Mouse (Mus musculus): ENCODE results near the gene Kcnq5. TPM values are rescaled to one million over a fixed set of nuclear protein-coding genes. Genes with fewer than 3 reads are reported as not detected.

The Kcnq5 gene
- 0.61 and 0.74 TPM in 2 replicates for polyA plus RNA-seq (2014; fragmentation: Nextera tagmentation; extraction: Ambion mirVana)

GRCm38 (mm10) chr1:21961251-21962082 lies at the start of gene Kcnq5:
TSS of gene Kcnq5 (minus strand) at chr1:21961942.
- Histone ChIP-seq H3K4me3 (ENCODE audit: low read depth, low read length) (peak within 1 kb of the TSS; percentile 54), H3K27ac (replicated peaks; ENCODE audit: low read depth, low read length) (no peak within 1 kb of the TSS), H3K27me3 (ENCODE audit: control insufficient read depth, insufficient read depth, low read length) (peaks cover 10% of the 10 kb centered on the region), H3K9ac (ENCODE audit: low read length) (peak within 1 kb of the TSS; percentile 56), H3K4me1 (ENCODE audit: control insufficient read depth, insufficient read depth, low read length) (peaks cover 6% of the 10 kb centered on the region), H3K9me3 (ENCODE audit: control insufficient read depth, low read length) (no peaks in the 10 kb centered on the region), H3K4me2 (ENCODE audit: low read depth, severe bottlenecking) (peak within 1 kb of the TSS; percentile 98), H3K36me3 (ENCODE audit: control insufficient read depth, insufficient read depth, low read length) (no peaks in the 10 kb centered on the region)
- DNase-seq (ENCODE audit: low spot score): peak; percentile 79
- peak; percentile 67 for ATAC-seq (ENCODE audit: insufficient number of reproducible peaks, low FRiP score, low TSS enrichment, low read depth)
- under 1% methylated on average over 81 of the region's 89 CpGs for WGBS

DNA sequence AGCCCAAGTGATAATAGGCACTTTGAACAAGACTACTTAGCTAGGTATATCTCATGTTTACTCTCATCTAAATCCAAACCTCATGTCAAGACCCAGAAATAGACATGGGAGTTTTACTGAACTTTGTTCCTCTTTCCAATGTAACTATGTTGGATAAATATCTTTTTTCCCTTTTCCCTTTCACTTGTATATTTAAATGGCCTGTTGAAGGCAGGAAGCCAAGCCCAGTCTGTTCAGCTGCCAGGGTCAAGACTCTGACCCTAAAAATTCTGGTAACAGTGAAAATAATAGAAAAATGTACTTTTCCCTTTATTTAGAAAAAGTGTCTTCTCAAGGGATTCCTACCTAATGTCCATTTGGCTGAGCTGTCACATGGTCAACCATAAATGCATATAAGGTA lies 18.0 kb upstream of the Kcnq5 start:
- no peak overlapping the region for H3K27ac ChIP-seq (replicated peaks; ENCODE audit: low read depth, low read length)
- no peak overlapping the region for H3K4me3 ChIP-seq (ENCODE audit: low read depth, low read length)
- DNase-seq (ENCODE audit: low spot score): no peak
- no peak overlapping the region for H3K9ac ChIP-seq (ENCODE audit: low read length)
- no peak overlapping the region for H3K4me2 ChIP-seq (ENCODE audit: low read depth, severe bottlenecking)
- H3K4me1 ChIP-seq (ENCODE audit: control insufficient read depth, insufficient read depth, low read length): no peaks in the 10 kb centered on the region
- ATAC-seq (ENCODE audit: insufficient number of reproducible peaks, low FRiP score, low TSS enrichment, low read depth): no peak
- H3K36me3 ChIP-seq (ENCODE audit: control insufficient read depth, insufficient read depth, low read length): no peaks in the 10 kb centered on the region
- H3K9me3 ChIP-seq (ENCODE audit: control insufficient read depth, low read length): no peaks in the 10 kb centered on the region
- H3K27me3 ChIP-seq (ENCODE audit: control insufficient read depth, insufficient read depth, low read length): no peaks in the 10 kb centered on the region

GRCm38 (mm10) chr1:21979292-21979691 lies 17.6 kb upstream of the Kcnq5 start:
- Histone ChIP-seq H3K36me3 (ENCODE audit: control insufficient read depth, insufficient read depth, low read length) (no peaks in the 10 kb centered on the region), H3K4me2 (ENCODE audit: low read depth, severe bottlenecking) (no peak overlapping the region), H3K9ac (ENCODE audit: low read length) (no peak overlapping the region), H3K4me1 (ENCODE audit: control insufficient read depth, insufficient read depth, low read length) (no peaks in the 10 kb centered on the region), H3K27me3 (ENCODE audit: control insufficient read depth, insufficient read depth, low read length) (no peaks in the 10 kb centered on the region), H3K9me3 (ENCODE audit: control insufficient read depth, low read length) (no peaks in the 10 kb centered on the region), H3K27ac (replicated peaks; ENCODE audit: low read depth, low read length) (no peak overlapping the region), H3K4me3 (ENCODE audit: low read depth, low read length) (no peak overlapping the region)
- DNase-seq (ENCODE audit: low spot score) (no peak), ATAC-seq (ENCODE audit: insufficient number of reproducible peaks, low FRiP score, low TSS enrichment, low read depth) (no peak)
- 68% methylated on average over 1 of the region's 1 CpGs for WGBS

- Histone ChIP-seq H3K4me2 (ENCODE audit: low read depth, severe bottlenecking) (no peak overlapping the region), H3K4me3 (ENCODE audit: low read depth, low read length) (no peak overlapping the region), H3K36me3 (ENCODE audit: control insufficient read depth, insufficient read depth, low read length) (no peaks in the 10 kb centered on the region), H3K9me3 (ENCODE audit: control insufficient read depth, low read length) (no peaks in the 10 kb centered on the region), H3K9ac (ENCODE audit: low read length) (no peak overlapping the region), H3K4me1 (ENCODE audit: control insufficient read depth, insufficient read depth, low read length) (no peaks in the 10 kb centered on the region), H3K27ac (replicated peaks; ENCODE audit: low read depth, low read length) (no peak overlapping the region), H3K27me3 (ENCODE audit: control insufficient read depth, insufficient read depth, low read length) (no peaks in the 10 kb centered on the region)
- WGBS: 91% methylated on average over 3 of the region's 3 CpGs
- ATAC-seq (ENCODE audit: insufficient number of reproducible peaks, low FRiP score, low TSS enrichment, low read depth) (no peak), DNase-seq (ENCODE audit: low spot score) (no peak)
Measured at GRCm38 (mm10) chr1:21974040-21974439, 12.3 kb upstream of the Kcnq5 start.

DNA sequence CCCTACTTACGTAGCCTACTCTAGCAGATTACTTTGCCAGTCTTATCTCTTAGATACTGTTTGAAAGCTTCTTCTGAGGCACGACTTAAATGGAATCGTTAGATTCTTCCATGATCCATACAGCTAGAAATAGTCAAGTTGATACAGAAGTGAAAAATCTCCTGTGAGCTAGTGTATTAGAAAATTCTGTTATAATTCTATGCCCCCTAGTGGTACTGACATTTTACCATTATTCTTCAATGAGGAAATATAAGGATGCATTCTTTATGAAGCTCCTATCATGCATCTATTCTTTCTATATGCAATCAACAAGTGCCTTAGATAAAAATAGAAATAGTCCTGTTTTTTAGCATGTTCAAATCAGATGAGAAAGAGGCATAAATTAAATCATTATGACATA lies 5.4 kb upstream of the Kcnq5 start:
- Histone ChIP-seq H3K9ac (ENCODE audit: low read length) (no peak overlapping the region), H3K36me3 (ENCODE audit: control insufficient read depth, insufficient read depth, low read length) (no peaks in the 10 kb centered on the region), H3K27ac (replicated peaks; ENCODE audit: low read depth, low read length) (no peak overlapping the region), H3K27me3 (ENCODE audit: control insufficient read depth, insufficient read depth, low read length) (peaks cover 4% of the 10 kb centered on the region), H3K4me1 (ENCODE audit: control insufficient read depth, insufficient read depth, low read length) (peaks cover 5% of the 10 kb centered on the region), H3K4me3 (ENCODE audit: low read depth, low read length) (no peak overlapping the region), H3K9me3 (ENCODE audit: control insufficient read depth, low read length) (no peaks in the 10 kb centered on the region), H3K4me2 (ENCODE audit: low read depth, severe bottlenecking) (no peak overlapping the region)
- DNase-seq (ENCODE audit: low spot score) (no peak), ATAC-seq (ENCODE audit: insufficient number of reproducible peaks, low FRiP score, low TSS enrichment, low read depth) (no peak)
- WGBS: 82% methylated on average over 3 of the region's 3 CpGs

GRCm38 (mm10) chr1:21962896-21963864 lies 1.4 kb upstream of the Kcnq5 start:
- DNase-seq (ENCODE audit: low spot score) (peak; percentile 22), ATAC-seq (ENCODE audit: insufficient number of reproducible peaks, low FRiP score, low TSS enrichment, low read depth) (no peak)
- peaks cover 10% of the 10 kb centered on the region for H3K27me3 ChIP-seq (ENCODE audit: control insufficient read depth, insufficient read depth, low read length)
- H3K27ac ChIP-seq (replicated peaks; ENCODE audit: low read depth, low read length): no peak overlapping the region
- 51% methylated on average over 16 of the region's 16 CpGs for WGBS
- peaks cover 6% of the 10 kb centered on the region for H3K4me1 ChIP-seq (ENCODE audit: control insufficient read depth, insufficient read depth, low read length)
- no peak overlapping the region for H3K4me2 ChIP-seq (ENCODE audit: low read depth, severe bottlenecking)
- no peaks in the 10 kb centered on the region for H3K9me3 ChIP-seq (ENCODE audit: control insufficient read depth, low read length)
- H3K4me3 ChIP-seq (ENCODE audit: low read depth, low read length): no peak overlapping the region
- no peaks in the 10 kb centered on the region for H3K36me3 ChIP-seq (ENCODE audit: control insufficient read depth, insufficient read depth, low read length)
- no peak overlapping the region for H3K9ac ChIP-seq (ENCODE audit: low read length)

- Histone ChIP-seq H3K4me1 (ENCODE audit: control insufficient read depth, insufficient read depth, low read length) (peaks cover 6% of the 10 kb centered on the region), H3K36me3 (ENCODE audit: control insufficient read depth, insufficient read depth, low read length) (no peaks in the 10 kb centered on the region), H3K4me3 (ENCODE audit: low read depth, low read length) (peak overlapping the region; percentile 54), H3K27me3 (ENCODE audit: control insufficient read depth, insufficient read depth, low read length) (peaks cover 10% of the 10 kb centered on the region), H3K4me2 (ENCODE audit: low read depth, severe bottlenecking) (peak overlapping the region; percentile 98), H3K27ac (replicated peaks; ENCODE audit: low read depth, low read length) (no peak overlapping the region), H3K9ac (ENCODE audit: low read length) (peak overlapping the region; percentile 56; the same call in 1 of the 2 replicates), H3K9me3 (ENCODE audit: control insufficient read depth, low read length) (no peaks in the 10 kb centered on the region)
- DNase-seq (ENCODE audit: low spot score) (peak; percentile 58), ATAC-seq (ENCODE audit: insufficient number of reproducible peaks, low FRiP score, low TSS enrichment, low read depth) (0 out of 2 replicates have a peak, but pooled peaks have one; percentile 10)
- 2% methylated on average over 19 of the region's 19 CpGs for WGBS
Measured at GRCm38 (mm10) chr1:21962083-21962471, 335 bp upstream of the Kcnq5 start.

Measured in limb, embryonic 11.5 days (tissue).